ENCODE assay signal across 8 mouse cellular contexts in the genomic region with DNA sequence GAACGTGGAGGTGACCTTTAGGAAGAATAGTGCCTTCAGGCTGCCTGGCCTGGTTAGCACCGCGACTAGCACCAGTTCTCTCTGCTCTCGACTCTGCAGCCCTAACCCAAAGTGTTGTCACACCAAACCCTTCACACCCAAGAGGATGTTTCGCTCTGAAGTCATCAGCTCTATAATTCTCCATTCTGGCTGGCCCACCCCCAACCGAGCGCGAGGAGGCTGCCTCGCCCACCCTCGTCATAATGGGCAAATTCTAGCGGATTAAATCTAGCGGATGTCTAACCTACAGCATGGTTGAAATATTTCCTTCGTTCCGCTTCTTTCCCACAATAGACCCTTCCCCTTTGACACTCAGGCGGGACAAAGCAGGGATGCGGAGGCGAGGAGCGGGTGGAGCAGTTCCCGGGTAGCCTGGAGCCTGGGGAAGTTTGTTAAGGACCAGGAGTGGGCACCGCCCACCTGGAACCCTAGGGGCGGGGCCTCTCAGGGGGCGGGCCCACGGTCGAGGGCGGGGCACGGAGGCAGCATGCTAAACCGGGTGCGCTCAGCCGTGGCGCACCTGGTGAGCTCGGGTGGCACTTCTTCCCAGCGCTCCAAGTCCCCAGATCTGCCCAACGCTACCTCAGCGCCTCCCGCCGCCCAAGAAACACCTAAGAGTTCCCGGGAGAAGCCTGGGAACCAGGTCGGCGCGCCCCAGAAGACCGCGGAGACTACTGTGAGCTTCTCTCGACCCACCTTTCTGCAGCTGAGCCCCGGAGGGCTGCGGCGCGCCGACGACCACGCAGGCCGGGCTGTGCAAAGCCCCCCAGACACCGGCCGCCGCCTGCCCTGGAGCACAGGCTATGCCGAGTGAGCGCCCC. TPM values are rescaled to one million over a fixed set of nuclear protein-coding genes. Genes with fewer than 3 reads are reported as not detected.
DNase-seq lines count a peak whose midpoint lies in the region; ATAC-seq and TF ChIP-seq lines count a peak whose summit lies in the region.

A gene (plus strand): TSS at position 496 of the 860 bp plus-strand sequence.

- intact Hi-C loops in left cerebral cortex, adult 2 months (cut with DNase I) = loop anchor here (1.0 kb wide), 2 partner anchors 10 to 66 kb away; no protein-coding TSS in a partner anchor
- intact Hi-C loops in gastrocnemius, postnatal 36 days (cut with DNase I) = loop anchor here (10.0 kb wide), 1 partner anchor 274 kb away; a partner anchor contains a TSS

- peak within 1 kb of the TSS; percentile 97 for H3K4me2 ChIP-seq in intestine, embryonic 14.5 days (ENCODE audit: low read length)
- H3K4me2 ChIP-seq in liver, embryonic 16.5 days (ENCODE audit: low read depth, low read length) = peak within 1 kb of the TSS; percentile 72

- H3K9ac ChIP-seq in intestine, embryonic 14.5 days (ENCODE audit: low read length) = peak within 1 kb of the TSS; percentile 32
- H3K9ac ChIP-seq in liver, embryonic 16.5 days (ENCODE audit: low read depth, low read length) = peak within 1 kb of the TSS; percentile 18; the same call in 1 of the 2 replicates

- WGBS in intestine, embryonic 14.5 days = 1% methylated on average over 54 of the region's 56 CpGs
- WGBS in liver, embryonic 16.5 days (ENCODE audit: insufficient replicate concordance) = 1% methylated on average over 56 of the region's 56 CpGs

- H3K36me3 ChIP-seq in intestine, embryonic 14.5 days (ENCODE audit: control insufficient read depth, insufficient read depth, low read length) = no peaks in the 10 kb centered on the region
- no peaks in the 10 kb centered on the region for H3K36me3 ChIP-seq in liver, embryonic 16.5 days (ENCODE audit: control insufficient read depth, insufficient read depth)

- peaks cover 79% of the 10 kb centered on the region for H3K27me3 ChIP-seq in intestine, embryonic 14.5 days (replicated peaks; ENCODE audit: control insufficient read depth, insufficient read depth, low read length)
- peaks cover 89% of the 10 kb centered on the region for H3K27me3 ChIP-seq in liver, embryonic 16.5 days (ENCODE audit: control insufficient read depth, insufficient read depth, low read depth, low read length)

- H3K9me3 ChIP-seq in intestine, embryonic 14.5 days (ENCODE audit: control insufficient read depth, low read length) = no peaks in the 10 kb centered on the region
- no peaks in the 10 kb centered on the region for H3K9me3 ChIP-seq in liver, embryonic 16.5 days (replicated peaks; ENCODE audit: control insufficient read depth, low read length)

- no peak within 1 kb of the TSS for H3K27ac ChIP-seq in left cerebral cortex, adult 2 months
- H3K27ac ChIP-seq in brown adipose tissue, adult 24 weeks (replicated peaks; ENCODE audit: low read depth, low read length) = peak within 1 kb of the TSS; percentile 42
- no peak within 1 kb of the TSS for H3K27ac ChIP-seq in intestine, embryonic 14.5 days (ENCODE audit: low read depth)
- no peak within 1 kb of the TSS for H3K27ac ChIP-seq in liver, embryonic 16.5 days (ENCODE audit: low read length)

- peak; percentile 80 for ATAC-seq in intestine, embryonic 14.5 days (replicated peaks; ENCODE audit: low FRiP score, low TSS enrichment, low read depth)
- ATAC-seq in liver, embryonic 16.5 days (ENCODE audit: low read depth) = peak; percentile 74

- H3K4me3 ChIP-seq in left cerebral cortex, adult 2 months = peak within 1 kb of the TSS; percentile 49
- H3K4me3 ChIP-seq in brown adipose tissue, adult 24 weeks (ENCODE audit: insufficient read depth, low read depth, low read length) = peak within 1 kb of the TSS; percentile 66
- H3K4me3 ChIP-seq in intestine, embryonic 14.5 days (ENCODE audit: low read depth, low read length) = peak within 1 kb of the TSS; percentile 48
- peak within 1 kb of the TSS; percentile 55 for H3K4me3 ChIP-seq in liver, embryonic 16.5 days (ENCODE audit: low read depth, low read length)

- no peak for DNase-seq in left cerebral cortex, adult 2 months (ENCODE audit: extremely low spot score in 1 of 2, low spot score in 2 of 2)
- DNase-seq in left cerebral cortex, adult 18-20 months (ENCODE audit: low spot score in 2 of 2) = no peak
- DNase-seq in gastrocnemius, postnatal 36 days = peak; percentile 66 to 72
- DNase-seq in intestine, embryonic 14.5 days (ENCODE audit: low spot score) = peak; percentile 90
- DNase-seq in neural tube, embryonic 10.5 days (ENCODE audit: extremely low spot score, low spot score) = peak; percentile 68
- DNase-seq in thymus, postnatal 4 days = peak; percentile 80

- peaks cover 6% of the 10 kb centered on the region; the same call in 1 of the 2 replicates for H3K4me1 ChIP-seq in brown adipose tissue, adult 24 weeks (ENCODE audit: control insufficient read depth, insufficient read depth, insufficient read length, low read length)
- peaks cover 19% of the 10 kb centered on the region; the same call in 1 of the 2 replicates for H3K4me1 ChIP-seq in intestine, embryonic 14.5 days (replicated peaks; ENCODE audit: control insufficient read depth, insufficient read depth, low read length)
- H3K4me1 ChIP-seq in liver, embryonic 16.5 days (ENCODE audit: control insufficient read depth, low read depth, low read length) = peaks cover 16% of the 10 kb centered on the region

- no peak for TF ChIP-seq CTCF in left cerebral cortex, adult 2 months (IDR thresholded peaks at IDR 0.05)

RNA-seq across cellular contexts. Expression of the gene that starts here (rescaled TPM):
- 1 to 10 TPM in 1 of 2 experiments, under 1 TPM in 1; 0.72 to 1.2 TPM for total RNA-seq in left cerebral cortex, adult 2 months (2021)
- total RNA-seq in left cerebral cortex, adult 18-20 months (2021) = 1 to 10 TPM in 1 of 2 experiments, under 1 TPM in 1; 0.70 to 1.4 TPM
- not detected in 2 replicates for polyA plus RNA-seq in brown adipose tissue, adult 24 weeks (2012; ENCODE audit: insufficient read depth, insufficient read length, missing spikeins)
- total RNA-seq in gastrocnemius, postnatal 36 days (2021) = 10 to 100 TPM; 30.5 to 40.0 TPM
- 2.1 and 3.1 TPM in 2 replicates for polyA plus RNA-seq in intestine, embryonic 14.5 days (2014; fragmentation: Nextera tagmentation; extraction: Ambion mirVana)
- polyA plus RNA-seq in liver, embryonic 16.5 days (2015; fragmentation: Nextera tagmentation; extraction: Ambion mirVana) = 0.23 and 0.27 TPM in 2 replicates

Comparison
In these comparisons a context has a peak if more than half of its experiments do, and no peak if none do; other contexts are left out.
1. RNA of the gene that starts here (total RNA-seq): 30.5 to 40.0 TPM in gastrocnemius, postnatal 36 days; 0.70 to 1.4 TPM in left cerebral cortex, adult 18-20 months and 0.72 to 1.2 TPM in left cerebral cortex, adult 2 months; every median in the first group is over 10 times any median in the second.
2. Peak in ATAC-seq, H3K4me3 ChIP-seq, H3K9ac ChIP-seq and H3K4me2 ChIP-seq in liver, embryonic 16.5 days; RNA of the gene not detected or under 1 TPM.
3. DNase-seq: peak in gastrocnemius, postnatal 36 days (2 of 2), intestine, embryonic 14.5 days (single experiment), neural tube, embryonic 10.5 days (single experiment) and thymus, postnatal 4 days (single experiment); none in left cerebral cortex, adult 2 months (0 of 2) and left cerebral cortex, adult 18-20 months (0 of 2).
4. Peak in every context shown above with its lines, with median percentiles within 50 percentile points of each other: H3K4me3 ChIP-seq.